Mouse (Mus musculus) ES-E14 (cell line): ENCODE measurements around the gene Pramef12. TPM values are rescaled to one million over a fixed set of nuclear protein-coding genes. Genes with fewer than 3 reads are reported as not detected.
"Not testable (repeated sequence)": the region's sequence is repeated elsewhere in the genome, so short reads cannot be mapped to it uniquely, and the experiment has no call there.

Source experiments
- DNase-seq: peaks from one replicate; pipeline ENCODE4 v3.0.0-alpha.2; 2013; ENCODE audit warnings: low read depth, low spot score
- H3K27ac ChIP-seq: 2 replicates; pipeline ENCODE4 v1.5.1; 2012; ENCODE audit warnings: low read depth, mild to moderate bottlenecking, low read length, moderate library complexity, mixed read lengths; ENCODE audit not compliant: poor library complexity, insufficient read depth, severe bottlenecking
- H3K36me3 ChIP-seq: 2 replicates; pipeline ENCODE4 v1.6.1; 2012; ENCODE audit warnings: mild to moderate bottlenecking, low read length, moderate library complexity, mixed read lengths; ENCODE audit not compliant: control insufficient read depth, poor library complexity, insufficient read depth, severe bottlenecking
- H3K4me1 ChIP-seq, 2 experiments: fragments of 150-350 bp in 1 of 2; sonication (generic) in 1 of 2; 2 replicates each; pipeline ENCODE4 v1.6.1; 2012; ENCODE audit warnings: low read length in 2 of 2, mild to moderate bottlenecking in 1 of 2, mixed read lengths in 1 of 2; ENCODE audit not compliant: control insufficient read depth in 2 of 2, insufficient read depth in 2 of 2, poor library complexity in 1 of 2
- H3K4me3 ChIP-seq, 2 experiments: fragments of 150-350 bp in 1 of 2; sonication (generic) in 1 of 2; 2 replicates each; pipeline ENCODE4 v1.5.1; 2012; ENCODE audit warnings: low read length in 2 of 2, low read depth in 1 of 2, mild to moderate bottlenecking in 1 of 2, mixed read lengths in 1 of 2; ENCODE audit not compliant: insufficient read depth in 1 of 2, poor library complexity in 1 of 2, severe bottlenecking in 1 of 2
- H3K9ac ChIP-seq: 2 replicates; pipeline ENCODE4 v1.6.1; 2012; ENCODE audit warnings: low read depth, mild to moderate bottlenecking, low read length, mixed read lengths; ENCODE audit not compliant: poor library complexity, insufficient read depth, severe bottlenecking
- H3K9me3 ChIP-seq: fragments of 150-350 bp; sonication (generic); 2 replicates; pipeline ENCODE4 v1.6.1; 2012; ENCODE audit warnings: low read depth, mild to moderate bottlenecking, low read length; ENCODE audit not compliant: control insufficient read depth, insufficient read depth
- CHD2 ChIP-seq: IDR thresholded peaks from 2 replicates; pipeline ENCODE4 v1.6.1; 2014; ENCODE audit warnings: mild to moderate bottlenecking, low read depth, low read length, inconsistent platforms
- HCFC1 ChIP-seq: IDR thresholded peaks from 2 replicates; pipeline ENCODE4 v1.6.1; 2012; ENCODE audit warnings: low read length, inconsistent platforms, borderline replicate concordance; ENCODE audit not compliant: insufficient read depth
- MAFK ChIP-seq: IDR thresholded peaks from 2 replicates; pipeline ENCODE4 v1.6.1; 2014; ENCODE audit warnings: mild to moderate bottlenecking, low read depth, low read length, inconsistent platforms; ENCODE audit not compliant: insufficient read depth
- ZC3H11A ChIP-seq: IDR thresholded peaks from 2 replicates; pipeline ENCODE4 v1.6.1; 2012; ENCODE audit warnings: low read depth, mild to moderate bottlenecking, inconsistent platforms, low read length, borderline replicate concordance
- ZNF384 ChIP-seq: IDR thresholded peaks from 2 replicates; pipeline ENCODE4 v1.6.1; 2012; ENCODE audit warnings: low read depth, low read length, inconsistent platforms
- in situ Hi-C, 2 experiments: fragments of 600-800 bp; cut with MboI; formaldehyde crosslinking; loops; one replicate each; pipeline ENCODE4 v1.15.1; 2025; ENCODE audit warnings: low sequenced_read_pairs in 2 of 2, inconsistent platforms in 1 of 2; ENCODE audit not compliant: unreplicated experiment in 2 of 2
- total RNA-seq: library from RNA; depleted of rRNA; stranded (reverse); fragments of 300-350 nt; gene quantifications from 2 replicates; pipeline ENCODE4 v1.2.3, GENCODE M21; 2012; rRNA removed

Gene Pramef12
- total RNA-seq, 1 experiment: 20.3 TPM

- no peak for DNase-seq
- TF ChIP-seq CHD2 (no peak), HCFC1 (no peak), ZNF384 (no peak), MAFK (no peak), ZC3H11A (no peak)
- Histone ChIP-seq H3K27ac (no peak within 1 kb of the TSS), H3K9ac (no peak within 1 kb of the TSS), H3K4me3 (no peak within 1 kb of the TSS), H3K9me3 (no peaks in the 10 kb centered on the region), H3K4me1 (no peaks in the 10 kb centered on the region), H3K36me3 (no peaks in the 10 kb centered on the region)
- in situ Hi-C loops: no loop called here
Measured at GRCm38 (mm10) chr4:144377911-144378310, 30.4 kb downstream of the Pramef12 start, which contains the start of gene Pramef20. TSS of gene Pramef20 (minus strand) at chr4:144377933.

- H3K9ac ChIP-seq, H3K9me3 ChIP-seq, H3K27ac ChIP-seq, H3K4me3 ChIP-seq, in situ Hi-C loops, H3K4me1 ChIP-seq, DNase-seq, H3K36me3 ChIP-seq: not testable (repeated sequence)
Measured at GRCm38 (mm10) chr4:144357642-144358041, 50.6 kb downstream of the Pramef12 start, which contains the start of gene Gm13119. TSS of gene Gm13119 (plus strand) at chr4:144357942.

Other genes with a start within 250 kb of the Pramef12 start
- not detected in 2 replicates for gene Oog3, start 245.8 kb downstream of the Pramef12 start, total RNA-seq
- not detected in 2 replicates for gene Oog2, start 217.7 kb downstream of the Pramef12 start, total RNA-seq
- not detected in 2 replicates for gene C87977, start 195.1 kb downstream of the Pramef12 start, total RNA-seq
- gene Pramel5, start 128.0 kb downstream of the Pramef12 start, total RNA-seq: 0.13 TPM in 1 of 2 replicates, not detected in the other
- 1.4 and 7.5 TPM in 2 replicates for gene Gm13128, start 78.2 kb downstream of the Pramef12 start, total RNA-seq
- gene Gm13119, start 50.5 kb downstream of the Pramef12 start, total RNA-seq: 3.7 and 4.3 TPM in 2 replicates
- not detected in 2 replicates for gene Pramef20, start 30.5 kb downstream of the Pramef12 start, total RNA-seq
- gene 1700012P22Rik, start 30.3 kb upstream of the Pramef12 start, total RNA-seq: not detected in 2 replicates
- not detected in 2 replicates for gene Gm9944, start 44.9 kb upstream of the Pramef12 start, total RNA-seq
- not detected in 2 replicates for gene Aadacl3, start 55.3 kb upstream of the Pramef12 start, total RNA-seq
- gene 9430007A20Rik, start 111.4 kb upstream of the Pramef12 start, total RNA-seq: not detected in 2 replicates
- 0.22 and 0.37 TPM in 2 replicates for gene Gm13124, start 156.7 kb upstream of the Pramef12 start, total RNA-seq
- gene Aadacl4, start 205.2 kb upstream of the Pramef12 start, total RNA-seq: not detected in 2 replicates